Mouse (Mus musculus) kidney, embryonic 14.5 days (tissue): ENCODE results near the gene Acrbp. TPM values are rescaled to one million over a fixed set of nuclear protein-coding genes. Genes with fewer than 3 reads are reported as not detected.

Experiments
- ATAC-seq: fragments of 200-750 bp; cut with Nextera tagmentation; 2 replicates; pipeline ENCODE4 v1.8.0; 2017; ENCODE audit warnings: moderate number of reproducible peaks, mild to moderate bottlenecking, moderate TSS enrichment, moderate library complexity; ENCODE audit not compliant: low FRiP score, low TSS enrichment
- H3K27ac ChIP-seq: fragments of 300-500 bp; sonication (generic); 2 replicates; pipeline ENCODE4 v1.5.1; 2014; ENCODE audit warnings: low read depth, mild to moderate bottlenecking, low read length, moderate library complexity, mixed read lengths
- H3K27me3 ChIP-seq: fragments of 300-500 bp; sonication (generic); 2 replicates; pipeline ENCODE4 v1.6.1; 2014; ENCODE audit warnings: mild to moderate bottlenecking, low read length; ENCODE audit not compliant: control insufficient read depth, insufficient read depth
- H3K36me3 ChIP-seq: fragments of 300-500 bp; sonication (generic); 2 replicates; pipeline ENCODE4 v1.6.1; 2014; ENCODE audit warnings: low read length, mixed read lengths; ENCODE audit not compliant: control insufficient read depth, insufficient read depth
- H3K4me1 ChIP-seq: fragments of 300-500 bp; sonication (generic); 2 replicates; pipeline ENCODE4 v1.6.1; 2014; ENCODE audit warnings: low read length, mixed read lengths; ENCODE audit not compliant: control insufficient read depth, insufficient read depth
- H3K4me2 ChIP-seq: fragments of 300-500 bp; sonication (generic); replicated peaks from 2 replicates; pipeline ENCODE4 v1.6.1; 2014; ENCODE audit warnings: low read depth, mild to moderate bottlenecking, low read length
- H3K4me3 ChIP-seq: fragments of 300-500 bp; sonication (generic); 2 replicates; pipeline ENCODE4 v1.5.1; 2014; ENCODE audit warnings: mild to moderate bottlenecking, low read length
- H3K9ac ChIP-seq: fragments of 300-500 bp; sonication (generic); 2 replicates; pipeline ENCODE4 v1.6.1; 2014; ENCODE audit warnings: low read depth, mild to moderate bottlenecking, low read length, moderate library complexity
- H3K9me3 ChIP-seq: fragments of 300-500 bp; sonication (generic); 2 replicates; pipeline ENCODE4 v1.6.1; 2016; ENCODE audit warnings: low read length; ENCODE audit not compliant: control insufficient read depth
- WGBS: fragments of 180-500 bp; shearing (Covaris S2); extraction: QIAGEN DNeasy Blood & Tissue Kit; methylation state at CpG from one replicate; pipeline ENCODE4 v1.1.7; 2014; 5-methylcytosine and 5-hydroxymethylcytosine counted together
- polyA plus RNA-seq: library from polyadenylated mRNA; unstranded; fragments of >200 nt; fragmentation: Nextera tagmentation; extraction: Ambion mirVana; gene quantifications from 2 replicates; pipeline ENCODE4 v1.2.1, GENCODE M21; 2014

Gene Acrbp
- polyA plus RNA-seq, 1 experiment from 2014 or later: 14.7 TPM

GRCm38 (mm10) chr6:125081797-125082560, 32.5 kb downstream of the Acrbp start:
- Histone ChIP-seq H3K36me3 (no peaks in the 10 kb centered on the region), H3K9ac (peak overlapping the region; percentile 70), H3K9me3 (no peaks in the 10 kb centered on the region), H3K4me2 (peak overlapping the region; percentile 72), H3K27ac (no peak overlapping the region), H3K4me3 (peak overlapping the region; percentile 42), H3K4me1 (peaks cover 5% of the 10 kb centered on the region), H3K27me3 (no peaks in the 10 kb centered on the region)
- ATAC-seq: peak; percentile 90
- 21% methylated on average over 45 of the region's 45 CpGs for WGBS

GRCm38 (mm10) chr6:125082801-125083386, 33.4 kb downstream of the Acrbp start:
- H3K27me3 ChIP-seq: no peaks in the 10 kb centered on the region
- H3K9ac ChIP-seq: no peak overlapping the region
- H3K4me1 ChIP-seq: peaks cover 5% of the 10 kb centered on the region
- no peak overlapping the region for H3K4me3 ChIP-seq
- WGBS: 90% methylated on average over 7 of the region's 7 CpGs
- no peak overlapping the region for H3K27ac ChIP-seq
- H3K36me3 ChIP-seq: no peaks in the 10 kb centered on the region
- H3K4me2 ChIP-seq: no peak overlapping the region
- no peak for ATAC-seq
- H3K9me3 ChIP-seq: no peaks in the 10 kb centered on the region

DNA sequence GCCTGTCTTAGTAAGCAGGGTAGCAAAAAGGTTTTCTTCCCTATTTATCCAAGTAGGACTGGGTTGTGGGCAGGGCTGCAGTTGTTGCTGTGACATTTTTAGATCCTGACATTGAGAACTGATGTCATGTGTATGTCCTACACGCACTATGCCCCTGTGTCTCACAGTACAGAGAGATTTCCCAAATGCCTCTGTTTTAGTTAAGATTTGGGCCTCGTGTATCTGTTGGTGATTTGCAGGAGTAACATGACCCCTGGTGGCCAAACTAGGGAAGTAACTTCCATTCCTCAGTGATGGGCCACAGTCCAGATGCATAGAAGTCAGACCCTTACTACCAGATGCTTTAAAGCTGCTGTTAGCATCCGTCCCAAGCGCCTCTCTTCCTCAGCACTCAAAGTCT, 34.9 kb downstream of the Acrbp start:
- H3K4me1 ChIP-seq: peaks cover 15% of the 10 kb centered on the region
- no peaks in the 10 kb centered on the region for H3K36me3 ChIP-seq
- no peak overlapping the region for H3K4me2 ChIP-seq
- WGBS: 4% methylated on average over 4 of the region's 4 CpGs
- no peak overlapping the region for H3K27ac ChIP-seq
- H3K4me3 ChIP-seq: no peak overlapping the region
- H3K9me3 ChIP-seq: no peaks in the 10 kb centered on the region
- ATAC-seq: peak; percentile 7; the same call in 1 of the 2 replicates
- H3K27me3 ChIP-seq: no peaks in the 10 kb centered on the region
- H3K9ac ChIP-seq: no peak overlapping the region

GRCm38 (mm10) chr6:125087937-125088336, 38.4 kb downstream of the Acrbp start:
- WGBS: 84% methylated on average over 3 of the region's 3 CpGs
- H3K4me2 ChIP-seq: no peak overlapping the region
- H3K27ac ChIP-seq: peak overlapping the region; percentile 95
- no peak overlapping the region for H3K4me3 ChIP-seq
- H3K36me3 ChIP-seq: no peaks in the 10 kb centered on the region
- no peak overlapping the region; the same call in 1 of the 2 replicates for H3K9ac ChIP-seq
- ATAC-seq: no peak
- no peaks in the 10 kb centered on the region for H3K27me3 ChIP-seq
- no peaks in the 10 kb centered on the region for H3K9me3 ChIP-seq
- H3K4me1 ChIP-seq: peaks cover 24% of the 10 kb centered on the region

- H3K4me3 ChIP-seq: peak overlapping the region; percentile 13
- ATAC-seq: peak; percentile 90
- 1% methylated on average over 18 of the region's 20 CpGs for WGBS
- H3K9me3 ChIP-seq: no peaks in the 10 kb centered on the region
- H3K36me3 ChIP-seq: no peaks in the 10 kb centered on the region
- H3K27ac ChIP-seq: peak overlapping the region; percentile 95
- no peaks in the 10 kb centered on the region for H3K27me3 ChIP-seq
- peak overlapping the region; percentile 47; the same call in 1 of the 2 replicates for H3K9ac ChIP-seq
- peak overlapping the region; percentile 32 for H3K4me2 ChIP-seq
- H3K4me1 ChIP-seq: peaks cover 24% of the 10 kb centered on the region
Measured at GRCm38 (mm10) chr6:125088561-125089321, 39.3 kb downstream of the Acrbp start.

DNA sequence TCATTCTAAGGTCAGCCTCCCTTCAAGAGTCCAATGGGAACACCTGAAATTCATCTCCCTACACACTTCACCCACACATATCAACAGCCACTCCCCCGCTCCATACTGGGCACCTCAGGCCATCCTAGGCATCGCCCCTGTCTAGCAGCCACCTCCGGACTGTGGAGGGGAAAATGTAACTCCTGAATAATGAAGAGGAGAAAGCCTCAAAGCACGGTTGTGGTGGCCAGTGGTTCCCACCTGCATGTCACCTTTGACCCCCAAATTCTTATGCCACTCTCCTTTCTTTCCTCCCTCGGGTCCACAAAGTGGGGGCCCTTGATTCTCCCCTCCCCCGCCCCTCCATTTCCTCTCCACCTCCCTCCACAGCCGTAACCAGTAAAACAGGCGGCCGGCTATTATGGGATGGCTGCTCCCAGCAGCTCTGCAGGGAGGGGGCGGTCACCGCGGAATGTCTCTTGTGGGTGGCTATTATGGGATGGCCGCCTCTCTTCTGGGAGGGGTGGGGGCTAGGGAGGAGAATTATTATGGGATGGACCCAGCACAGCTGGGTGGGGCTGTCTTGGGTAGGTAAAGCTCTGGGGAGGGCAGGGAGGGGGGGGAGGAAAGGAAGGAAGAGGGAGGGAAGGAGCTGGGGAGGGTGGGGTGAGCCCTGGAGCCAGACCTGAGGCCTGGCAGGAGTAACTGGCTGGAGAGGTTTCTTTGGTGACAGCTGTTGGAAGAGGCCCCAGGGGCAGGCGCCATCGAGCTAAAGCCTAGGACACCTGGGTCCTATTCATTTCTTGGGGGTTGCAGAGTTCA, 40.2 kb downstream of the Acrbp start:
- no peaks in the 10 kb centered on the region for H3K9me3 ChIP-seq
- peak overlapping the region; percentile 95 for H3K27ac ChIP-seq
- ATAC-seq: peak; percentile 70
- peaks cover 24% of the 10 kb centered on the region for H3K4me1 ChIP-seq
- peak overlapping the region; percentile 42; the same call in 1 of the 2 replicates for H3K9ac ChIP-seq
- WGBS: 2% methylated on average over 15 of the region's 15 CpGs
- H3K4me2 ChIP-seq: peak overlapping the region; percentile 32
- H3K27me3 ChIP-seq: no peaks in the 10 kb centered on the region
- H3K4me3 ChIP-seq: peak overlapping the region; percentile 10
- H3K36me3 ChIP-seq: no peaks in the 10 kb centered on the region

DNA sequence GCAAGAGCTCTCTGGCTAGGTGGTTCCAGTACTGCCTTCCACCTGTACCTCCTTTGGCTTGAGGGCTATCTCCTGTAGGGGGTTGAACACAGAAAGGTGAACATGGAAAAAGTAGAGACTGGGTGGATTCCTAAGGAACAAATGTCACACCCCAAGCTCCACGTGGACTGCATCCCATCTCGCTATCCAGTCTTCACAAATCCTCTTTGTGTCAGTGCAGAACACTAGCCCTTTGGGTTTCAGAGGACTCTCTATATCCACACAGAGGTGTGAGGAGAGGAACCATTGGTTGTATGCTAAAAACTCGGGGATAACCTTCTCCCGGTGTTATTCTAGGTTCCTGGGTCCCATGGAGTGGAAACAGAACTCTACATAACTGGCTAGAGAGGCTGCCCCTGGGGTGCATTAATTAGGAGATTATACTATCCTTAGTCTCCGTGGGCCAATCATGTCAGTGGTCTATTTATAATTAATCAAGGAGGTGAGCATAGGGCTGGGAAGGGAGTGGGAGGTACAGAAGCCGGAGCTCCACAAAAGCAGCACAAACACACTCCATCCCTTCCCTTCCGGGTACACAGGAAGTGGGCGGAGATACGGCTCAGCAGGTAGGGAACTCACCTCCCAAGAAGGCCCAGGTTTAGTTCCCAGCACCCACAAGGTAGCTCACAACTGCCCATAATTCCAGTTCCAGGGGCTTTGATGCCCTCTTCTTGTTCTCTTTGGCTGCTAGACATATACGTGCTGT, 41.0 kb downstream of the Acrbp start:
- 50% methylated on average over 10 of the region's 10 CpGs for WGBS
- peak overlapping the region; percentile 32; the same call in 1 of the 2 replicates for H3K4me2 ChIP-seq
- no peaks in the 10 kb centered on the region for H3K9me3 ChIP-seq
- H3K4me3 ChIP-seq: peak overlapping the region; percentile 10; the same call in 1 of the 2 replicates
- H3K27me3 ChIP-seq: no peaks in the 10 kb centered on the region
- peak overlapping the region; percentile 42; the same call in 1 of the 2 replicates for H3K9ac ChIP-seq
- no peaks in the 10 kb centered on the region for H3K36me3 ChIP-seq
- ATAC-seq: no peak
- H3K4me1 ChIP-seq: peaks cover 30% of the 10 kb centered on the region
- H3K27ac ChIP-seq: peak overlapping the region; percentile 95; the same call in 1 of the 2 replicates

DNA sequence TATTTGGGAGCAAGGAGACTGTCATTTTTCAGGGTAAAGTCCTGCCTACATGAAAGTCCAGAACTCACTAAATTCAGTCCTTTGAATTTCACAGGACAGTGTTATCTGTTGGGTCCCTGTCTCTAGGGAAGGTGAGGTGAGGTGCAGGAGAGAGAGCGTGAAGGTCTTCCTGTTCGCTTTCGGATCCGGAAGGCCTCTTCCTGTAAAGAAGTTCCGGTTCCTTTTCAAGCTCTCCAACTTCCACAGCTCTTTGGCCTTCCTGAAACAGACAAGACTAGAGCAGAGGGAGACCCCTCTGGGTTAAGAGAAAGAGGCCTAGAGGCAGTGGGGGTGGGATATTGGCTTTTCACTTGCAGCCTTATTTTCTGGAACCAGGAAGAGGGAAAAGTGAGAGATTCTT, 42.9 kb downstream of the Acrbp start:
- ATAC-seq: no peak
- 90% methylated on average over 5 of the region's 5 CpGs for WGBS
- H3K27me3 ChIP-seq: no peaks in the 10 kb centered on the region
- no peak overlapping the region for H3K4me3 ChIP-seq
- no peaks in the 10 kb centered on the region for H3K36me3 ChIP-seq
- H3K27ac ChIP-seq: no peak overlapping the region
- peaks cover 30% of the 10 kb centered on the region for H3K4me1 ChIP-seq
- no peaks in the 10 kb centered on the region for H3K9me3 ChIP-seq
- H3K4me2 ChIP-seq: no peak overlapping the region
- H3K9ac ChIP-seq: no peak overlapping the region
